Mouse (Mus musculus) effector memory CD4-positive, alpha-beta T cell, adult 5 months (primary cell): ENCODE measurements around the gene Cdc20. TPM values are rescaled to one million over a fixed set of nuclear protein-coding genes. Genes with fewer than 3 reads are reported as not detected.

ENCODE experiments used
- polyA plus RNA-seq: library from polyadenylated mRNA; unstranded; fragments of 100-300 nt; shearing (Covaris generic); gene quantifications from one replicate; pipeline ENCODE4 v1.2.1, GENCODE M21; 2017

Gene Cdc20
- polyA plus RNA-seq: 5.0 TPM

GRCm38 (mm10) chr4:118436820-118437603, at the start of gene Cdc20:
Gene Cdc20, minus strand, starts transcription at chr4:118437352.

GRCm38 (mm10) chr4:118457345-118457975, 20.3 kb upstream of the Cdc20 start, which contains the start of gene Mpl:
Gene Mpl, minus strand, starts transcription at chr4:118457513.

GRCm38 (mm10) chr4:118427768-118428451, 9.2 kb downstream of the Cdc20 start, which contains the start of gene Elovl1:
Gene Elovl1, plus strand, starts transcription at chr4:118428093.

GRCm38 (mm10) chr4:118409142-118409900, 27.8 kb downstream of the Cdc20 start, which contains the start of the genes Szt2 and Med8:
Gene Szt2, minus strand, starts transcription at chr4:118409273.
Gene Med8, plus strand, starts transcription at chr4:118409337.

Other genes starting within 250 kb of the Cdc20 start
- 0.34 TPM for gene Ptprf, start 145.9 kb downstream of the Cdc20 start, polyA plus RNA-seq
- 11.1 TPM for gene Szt2, start 28.1 kb downstream of the Cdc20 start, polyA plus RNA-seq
- 37.7 TPM for gene Med8, start 28.0 kb downstream of the Cdc20 start, polyA plus RNA-seq
- gene Elovl1, start 9.3 kb downstream of the Cdc20 start, polyA plus RNA-seq: 73.2 TPM
- gene Mpl, start 20.2 kb upstream of the Cdc20 start, polyA plus RNA-seq: 0.12 TPM
- gene Tie1, start 52.7 kb upstream of the Cdc20 start, polyA plus RNA-seq: not detected
- not detected for gene 2610528J11Rik, start 89.6 kb upstream of the Cdc20 start, polyA plus RNA-seq
- not detected for gene Tmem125, start 106.7 kb upstream of the Cdc20 start, polyA plus RNA-seq
- not detected for gene Cfap57, start 183.4 kb upstream of the Cdc20 start, polyA plus RNA-seq
- gene Ebna1bp2, start 183.4 kb upstream of the Cdc20 start, polyA plus RNA-seq: 113 TPM
- gene Olfr62, start 221.6 kb upstream of the Cdc20 start, polyA plus RNA-seq: not detected